Mouse (Mus musculus): ENCODE results near the gene BC048679.
"Not testable (repeated sequence)": the region's sequence is repeated elsewhere in the genome, so short reads cannot be mapped to it uniquely, and the experiment has no call there.

BC048679 gene

DNA sequence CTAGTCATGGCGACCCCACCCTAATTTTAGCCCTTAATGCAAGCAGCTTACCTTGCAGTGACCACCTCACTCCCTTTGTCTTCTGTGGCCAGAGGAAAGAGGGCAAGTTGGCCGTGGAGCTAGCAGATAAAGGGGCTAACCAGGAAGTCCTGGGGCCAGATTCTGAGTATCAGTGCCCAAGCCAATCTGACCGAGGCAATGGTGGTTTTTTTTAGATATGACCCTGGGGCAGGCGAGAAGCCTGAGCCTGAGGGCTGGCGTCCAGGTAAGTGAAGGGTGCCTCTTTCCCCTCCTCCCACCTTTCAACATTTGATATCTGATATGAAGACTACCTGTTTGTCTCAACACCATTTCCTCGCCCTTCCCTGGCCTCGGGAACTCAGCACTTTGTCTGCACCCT lies at the start of gene BC048679:
Gene BC048679 (minus strand): TSS at position 101 of the 400 bp plus-strand sequence.
- DNase-seq (ENCODE audit: low read depth, low spot score) = no peak

DNA sequence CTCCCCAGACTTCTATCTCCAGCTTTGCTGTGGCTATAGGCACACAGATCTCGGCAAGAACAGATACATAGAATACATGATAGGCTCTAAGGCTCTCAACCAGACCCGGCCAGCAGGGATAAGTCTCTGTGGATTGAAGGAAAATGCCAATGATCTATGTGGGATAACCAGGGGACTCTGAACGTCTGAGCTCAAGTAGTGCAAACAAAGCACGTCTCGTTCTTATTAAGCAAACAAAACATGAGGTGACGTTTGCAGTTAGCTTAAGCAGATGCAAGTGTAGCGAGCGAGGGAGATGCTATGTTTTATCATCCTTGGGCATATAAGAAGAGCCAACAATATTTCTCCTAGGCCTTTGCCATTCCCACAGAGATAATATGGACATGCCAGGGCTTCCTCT lies 44.9 kb upstream of the BC048679 start:
- DNase-seq (ENCODE audit: low read depth, low spot score) = no peak

DNA sequence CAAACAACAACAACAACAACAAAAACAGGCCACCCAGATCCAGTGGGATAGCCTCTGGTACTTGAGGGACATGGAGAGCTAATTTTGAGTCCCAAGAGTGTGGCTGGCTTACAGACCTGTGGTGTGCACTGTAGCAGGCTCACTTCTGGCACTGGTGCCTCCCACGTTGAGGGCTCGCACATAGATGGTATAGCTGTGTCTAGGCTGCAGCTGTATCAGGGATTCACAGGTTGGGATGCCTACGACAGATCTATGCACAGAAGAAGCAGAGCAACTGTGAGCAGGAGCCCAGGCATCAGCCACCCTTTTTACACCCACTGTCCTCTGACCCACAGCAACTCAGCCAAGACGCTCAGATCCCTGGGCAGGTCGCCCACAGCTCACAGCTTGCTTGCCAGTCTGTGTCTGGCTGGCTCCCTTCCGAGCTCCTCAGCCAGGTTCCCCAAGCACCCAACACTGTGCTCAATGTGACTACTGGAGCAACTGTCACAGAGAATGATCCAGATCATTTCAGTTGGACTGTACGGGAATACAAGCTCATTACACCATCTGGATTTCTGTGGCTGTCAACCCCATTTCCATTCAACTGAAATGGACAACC lies 43.9 kb upstream of the BC048679 start:
- DNase-seq (ENCODE audit: low read depth, low spot score) = no peak

DNA sequence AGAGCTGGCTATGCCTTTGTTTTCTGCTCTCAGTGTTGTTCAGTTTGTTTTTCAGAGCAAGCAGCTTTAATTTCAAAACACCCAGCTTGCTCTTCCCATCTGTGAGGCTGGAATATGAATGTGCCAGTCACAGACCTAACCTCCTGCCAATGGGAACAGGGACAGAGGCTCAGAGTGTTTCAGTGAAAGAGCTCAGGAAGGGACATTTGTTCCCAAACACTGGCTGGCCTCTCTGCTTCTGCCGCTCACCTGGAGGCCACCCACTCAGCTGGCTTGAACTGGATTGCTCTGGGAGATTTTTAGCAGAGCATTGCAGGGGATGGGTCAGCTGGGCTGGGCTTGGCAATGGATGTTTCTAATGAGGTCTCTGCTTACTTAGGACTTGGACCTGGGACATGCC lies 42.9 kb upstream of the BC048679 start:
- DNase-seq (ENCODE audit: low read depth, low spot score) = no peak

DNA sequence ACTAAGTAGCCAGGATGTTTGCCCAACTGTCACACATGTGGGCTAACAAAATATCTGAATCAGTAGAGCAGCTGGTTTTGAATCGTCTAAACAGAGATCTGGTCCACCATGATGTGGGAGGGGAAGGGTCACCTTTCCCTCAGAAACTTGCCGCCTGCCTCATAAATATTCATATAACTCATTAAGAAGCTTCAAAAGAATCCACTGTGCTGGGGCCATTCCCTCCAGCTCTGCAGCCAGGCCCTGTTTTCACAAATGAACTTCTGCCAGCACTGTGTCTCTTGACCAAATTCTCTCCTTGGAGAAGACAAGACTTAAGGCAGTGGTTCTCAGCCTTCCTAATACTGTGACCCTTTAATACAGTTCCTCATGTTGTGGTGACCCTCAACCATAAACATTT lies 41.5 kb upstream of the BC048679 start:
- no peak for DNase-seq (ENCODE audit: low read depth, low spot score)

DNA sequence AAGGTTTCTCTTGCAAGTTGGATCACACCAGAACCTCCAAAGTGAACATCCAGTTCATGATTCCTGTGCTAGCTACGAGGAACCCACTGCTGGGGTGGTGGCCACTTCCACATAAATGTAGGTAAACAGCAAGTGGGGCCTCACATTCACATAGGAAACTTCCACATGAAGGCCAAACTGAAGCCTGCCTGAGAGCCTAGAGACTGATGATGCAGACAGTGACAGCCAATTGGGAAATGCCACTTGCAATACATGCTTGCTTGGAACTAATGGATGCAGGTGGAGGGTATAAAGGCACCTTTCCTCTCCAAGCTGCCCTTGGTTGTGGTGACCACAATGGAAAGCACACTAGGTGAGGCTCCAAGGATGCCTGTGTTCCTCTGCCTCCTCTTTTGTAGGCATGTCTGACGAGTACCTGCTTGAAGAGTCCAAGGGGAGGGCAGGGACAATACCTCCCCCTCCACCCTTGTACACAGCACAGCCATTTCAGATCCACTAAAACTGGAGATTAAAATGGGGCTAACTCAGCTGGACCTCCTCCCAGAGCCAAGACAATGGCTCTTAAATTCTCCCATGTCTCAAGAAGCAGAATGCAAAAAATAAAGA lies 40.1 kb upstream of the BC048679 start:
- peak; percentile 27 for DNase-seq (ENCODE audit: low read depth, low spot score)

DNA sequence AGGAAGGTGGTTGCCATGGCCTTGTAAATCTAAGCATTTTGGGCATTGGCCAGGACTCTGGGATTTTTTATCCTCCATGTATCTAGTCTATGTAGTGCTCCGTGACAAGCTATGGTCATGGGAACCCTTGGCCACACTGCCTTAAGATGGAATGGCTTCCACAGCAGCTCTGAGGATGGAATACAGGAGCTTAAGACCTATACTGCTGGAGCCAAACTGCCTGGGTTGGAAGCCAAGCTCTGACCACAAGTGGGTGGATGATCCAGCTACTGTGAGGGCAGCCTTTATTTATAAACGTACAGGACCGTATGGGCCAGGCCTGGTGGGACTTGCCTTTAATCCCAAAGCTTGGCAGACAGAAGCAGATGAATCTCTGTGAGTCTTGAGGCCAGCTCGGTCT lies 38.4 kb upstream of the BC048679 start:
- no peak for DNase-seq (ENCODE audit: low read depth, low spot score)

DNA sequence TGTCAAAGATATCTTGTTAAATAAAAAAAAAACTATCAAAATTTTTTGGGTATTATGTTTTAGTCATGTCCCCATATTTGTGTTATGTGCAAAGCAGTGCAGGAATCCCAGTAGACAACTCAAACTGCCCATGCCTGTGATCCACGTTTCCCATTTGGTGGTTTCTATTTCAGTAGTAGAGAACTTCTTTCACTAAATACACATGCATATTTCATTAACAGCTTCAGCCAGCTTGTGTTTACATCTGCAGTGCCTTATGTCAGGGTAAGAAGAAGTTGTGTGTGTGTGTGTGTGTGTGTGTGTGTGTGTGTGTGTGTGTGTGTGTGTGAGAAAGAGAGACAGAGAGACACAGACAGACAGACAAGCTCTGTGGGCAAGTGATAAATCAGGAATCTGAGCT lies 33.4 kb upstream of the BC048679 start:
- DNase-seq (ENCODE audit: low read depth, low spot score) = no peak

DNA sequence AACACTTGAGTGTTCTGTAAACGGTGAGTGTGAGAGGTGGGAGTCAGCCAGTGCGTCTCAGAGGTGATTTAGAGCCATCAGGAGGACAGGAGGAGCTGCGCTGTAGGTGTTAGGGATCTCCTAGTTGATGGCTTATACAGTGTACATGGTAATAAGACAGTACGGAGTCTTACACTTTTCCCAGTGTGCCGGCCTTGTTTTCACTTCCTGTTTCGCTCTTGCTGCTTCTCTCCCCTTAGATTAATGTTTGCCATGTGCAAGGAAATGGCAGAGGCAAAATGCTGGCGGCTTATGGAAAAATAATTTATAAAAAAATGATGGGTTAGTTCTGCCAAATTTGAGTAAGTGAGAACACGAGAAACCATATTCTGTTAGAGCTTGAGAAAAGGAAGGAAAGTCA lies 30.8 kb upstream of the BC048679 start:
- DNase-seq (ENCODE audit: low read depth, low spot score) = no peak

DNA sequence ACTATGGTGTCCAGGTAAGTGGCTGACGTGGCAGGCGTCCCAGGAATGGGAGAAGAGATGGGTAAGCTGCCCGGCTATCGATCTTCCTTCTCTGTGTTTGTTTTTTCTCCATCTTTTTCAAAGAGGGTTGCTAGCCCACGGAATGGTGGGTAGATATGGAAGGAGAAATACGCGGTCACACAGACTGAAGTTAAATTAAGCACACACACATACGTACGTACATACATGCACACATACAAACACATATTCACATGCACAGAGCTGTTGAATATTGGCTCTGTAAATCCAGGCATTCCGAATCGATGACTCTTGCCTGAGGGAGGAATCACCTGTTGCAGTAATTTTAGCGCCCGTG lies 25.6 kb upstream of the BC048679 start:
- DNase-seq (ENCODE audit: low read depth, low spot score) = no peak

DNA sequence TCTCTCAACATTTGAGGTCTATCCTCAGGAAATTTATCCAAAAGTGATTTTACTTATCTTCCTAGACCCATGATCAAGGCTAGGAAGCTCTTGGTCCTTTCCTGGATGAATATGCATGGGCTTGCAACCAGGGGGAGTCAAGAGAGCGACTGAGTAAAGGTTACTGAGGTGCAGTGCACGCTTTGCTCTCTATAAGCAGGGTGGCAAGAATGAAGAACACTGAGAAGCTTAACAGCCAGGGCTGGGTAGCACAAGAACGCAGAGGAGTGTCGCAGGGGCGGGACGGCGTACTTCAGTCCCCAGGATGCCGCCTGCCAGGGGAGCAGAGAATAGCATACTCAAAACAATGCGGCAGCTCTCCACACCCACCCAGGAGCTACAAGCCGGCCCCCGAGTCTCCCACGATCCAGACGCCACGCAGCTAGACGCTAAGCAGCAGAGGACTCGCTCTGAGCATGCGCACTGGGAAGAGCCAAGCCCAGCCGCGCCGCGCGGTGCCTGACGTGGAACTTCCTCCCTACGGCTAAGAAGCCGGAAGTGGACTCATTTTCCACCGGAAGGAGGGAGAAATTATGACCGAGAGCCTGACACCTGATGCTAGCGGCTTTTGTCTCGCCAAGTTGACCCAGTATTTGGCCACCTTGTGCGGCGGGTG lies 25.1 kb upstream of the BC048679 start:
- peak; percentile 94 for DNase-seq (ENCODE audit: low read depth, low spot score)

DNA sequence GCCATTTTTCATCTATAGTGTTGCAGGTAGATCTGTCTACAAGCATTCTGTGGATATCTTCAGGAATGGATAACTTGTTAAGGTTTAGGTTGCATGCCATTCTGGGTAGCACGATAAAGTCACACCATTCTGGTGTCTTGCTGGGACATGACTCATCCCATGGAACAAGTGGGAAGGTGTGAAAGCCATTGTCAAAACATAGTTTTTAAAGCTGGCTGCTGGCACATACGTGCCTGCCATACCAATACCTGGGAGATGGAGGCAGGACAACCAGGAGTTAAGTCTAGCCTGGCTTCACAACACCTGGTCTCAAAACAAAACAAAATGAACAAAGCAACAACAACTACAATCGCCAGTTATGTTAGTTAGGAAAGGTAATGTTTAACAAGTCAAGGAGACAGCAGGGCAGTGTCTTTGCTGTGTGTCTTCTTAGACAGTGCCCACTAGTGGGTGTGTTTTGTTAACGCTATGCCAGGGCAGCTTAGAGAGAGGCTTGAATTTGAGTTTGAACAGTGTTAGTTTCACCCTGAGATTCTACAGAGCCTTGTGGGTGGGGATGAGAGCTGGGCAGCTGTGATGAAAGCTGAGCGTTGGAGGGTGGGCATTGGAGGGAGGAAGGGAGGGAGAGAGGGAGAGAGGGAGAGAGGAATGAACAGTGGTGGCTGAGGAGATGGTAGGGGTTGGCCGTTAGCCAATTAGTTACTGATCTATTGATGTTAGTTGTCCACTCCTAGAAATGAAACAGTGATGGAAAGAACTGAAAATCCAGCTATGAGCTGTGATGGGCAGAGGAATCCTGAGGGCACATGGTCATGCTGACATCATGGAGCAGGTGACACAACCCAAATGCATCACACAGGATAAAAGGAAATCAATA lies 18.3 kb upstream of the BC048679 start:
- no peak for DNase-seq (ENCODE audit: low read depth, low spot score)

DNA sequence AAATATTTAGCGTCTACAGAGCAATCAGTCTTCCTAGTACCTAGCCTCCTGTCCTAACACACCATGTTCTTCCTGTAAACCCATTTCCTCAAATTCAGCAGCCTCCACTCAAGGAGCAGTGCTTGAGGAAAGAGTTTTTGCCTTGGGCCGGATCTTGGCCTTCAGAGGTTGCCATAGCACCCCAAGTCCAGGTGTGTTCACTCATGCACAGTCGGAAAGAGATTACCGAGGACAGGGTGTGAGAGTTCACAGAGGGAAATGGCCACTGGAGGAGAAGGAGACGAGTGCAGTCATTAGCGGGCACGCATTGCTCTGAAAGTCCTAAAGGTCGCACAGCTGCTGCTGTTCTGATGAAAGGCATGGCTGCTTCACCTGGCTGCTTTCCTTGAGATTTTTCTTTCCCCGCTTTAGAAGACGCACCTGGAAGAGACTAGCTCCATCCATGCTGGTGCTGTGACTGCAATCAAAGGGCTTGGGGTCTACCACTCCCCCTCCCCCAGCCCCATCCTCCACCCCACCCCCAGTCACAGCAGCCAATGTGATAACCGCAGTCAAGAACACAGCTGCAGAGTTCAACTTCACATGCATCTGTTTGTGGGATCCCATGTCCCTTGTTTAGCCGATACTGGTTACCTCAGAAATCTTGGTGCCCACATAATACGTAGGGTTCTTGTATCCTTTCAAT lies 17.0 kb upstream of the BC048679 start:
- DNase-seq (ENCODE audit: low read depth, low spot score) = no peak

DNA sequence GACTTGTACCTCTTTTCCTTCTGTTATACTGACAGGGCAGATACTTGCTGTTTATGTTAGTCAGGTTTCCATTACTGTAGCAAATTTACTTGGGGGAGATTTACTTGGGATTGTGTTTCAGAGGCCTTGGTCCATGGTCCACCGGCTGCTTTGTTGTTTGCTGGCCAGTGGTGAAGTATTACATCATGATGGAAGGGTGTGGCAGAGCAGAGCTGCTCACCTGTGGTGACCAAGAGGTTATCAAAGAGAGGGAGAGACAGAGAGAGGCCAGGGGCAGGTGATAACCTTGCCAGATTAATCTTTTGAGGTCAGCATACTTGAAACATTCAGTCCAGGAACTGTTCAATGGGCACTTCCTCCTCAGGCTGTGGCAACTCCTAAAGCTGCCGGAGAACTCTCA lies 3.0 kb upstream of the BC048679 start:
- DNase-seq (ENCODE audit: low read depth, low spot score) = no peak

DNA sequence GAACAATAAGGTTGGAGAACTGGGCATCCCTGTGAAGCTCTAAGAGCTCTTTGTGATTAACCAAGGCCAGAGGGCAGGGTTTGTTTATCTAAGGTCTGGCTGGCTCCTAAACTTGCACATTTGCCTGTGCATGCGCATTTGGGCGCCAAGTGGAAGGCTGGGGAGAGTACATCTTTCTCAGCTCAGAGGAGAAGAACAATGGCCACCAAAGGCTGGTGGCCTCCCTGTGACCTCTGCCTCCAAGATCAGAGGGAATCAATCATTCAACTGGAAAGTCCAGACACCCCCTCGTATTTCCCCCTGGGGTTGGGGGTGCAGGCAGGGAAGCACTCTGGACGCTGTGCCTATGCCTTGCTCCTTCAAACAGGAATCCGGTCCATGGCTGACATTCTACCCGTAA lies 910 bp downstream of the BC048679 start:
- DNase-seq (ENCODE audit: low read depth, low spot score) = peak; percentile 56

DNA sequence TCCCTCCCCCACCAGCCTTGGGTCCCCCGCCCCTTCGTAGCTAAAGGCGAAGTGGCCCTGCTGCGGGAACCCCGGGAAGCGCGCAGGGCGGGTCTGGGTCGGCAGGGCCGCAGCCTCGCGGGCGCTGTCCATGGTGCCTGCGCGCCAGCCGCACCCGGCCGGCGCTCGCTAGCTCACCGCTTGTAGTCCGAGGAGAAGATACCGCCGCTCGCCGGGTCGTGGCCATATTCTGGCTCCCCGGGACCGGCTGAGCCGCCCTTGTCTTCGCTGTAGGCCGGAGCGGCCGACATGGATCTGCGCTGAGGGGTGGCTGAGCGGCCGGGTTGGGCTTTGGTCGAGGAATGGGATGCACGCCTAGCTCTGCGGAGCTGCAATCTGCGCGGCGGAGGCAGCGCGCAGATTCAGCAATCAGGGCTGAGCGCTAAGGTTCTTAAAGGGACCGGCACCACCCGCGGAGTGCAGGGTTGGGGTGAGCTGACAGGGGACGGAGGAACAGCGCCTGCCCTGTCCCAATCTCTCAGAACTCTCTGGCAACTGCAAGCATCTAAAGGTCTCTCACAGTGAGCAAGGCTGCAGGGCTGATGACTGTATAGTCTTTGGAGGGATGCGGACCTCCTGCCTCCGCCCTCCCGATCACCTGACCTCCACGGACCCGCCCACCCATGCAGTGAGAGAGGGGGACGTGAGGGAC lies 4.6 kb downstream of the BC048679 start, which contains the start of gene Ap3b2:
Gene Ap3b2 (minus strand): TSS at position 595 of the 691 bp plus-strand sequence.
- peak; percentile 82 for DNase-seq (ENCODE audit: low read depth, low spot score)

DNA sequence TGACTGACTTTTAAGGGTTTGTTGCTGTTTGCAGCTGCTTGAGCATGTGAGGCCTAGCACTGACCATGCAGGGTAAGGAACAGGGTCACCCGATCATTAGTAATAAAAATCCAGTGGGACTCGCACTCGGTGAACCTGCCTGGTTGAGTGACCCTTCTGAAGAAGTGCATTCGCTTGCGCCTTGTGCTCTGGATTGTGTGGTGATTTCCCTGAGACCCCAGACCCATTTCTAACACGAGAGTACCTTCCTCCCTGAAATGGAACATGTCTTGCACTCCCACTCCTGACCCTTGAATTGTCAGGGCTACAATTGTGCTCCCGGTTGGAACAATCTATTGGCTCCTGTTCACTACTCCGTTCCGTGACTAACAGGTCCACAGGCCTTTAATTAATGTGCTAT lies 5.5 kb downstream of the BC048679 start:
- DNase-seq (ENCODE audit: low read depth, low spot score) = no peak

DNA sequence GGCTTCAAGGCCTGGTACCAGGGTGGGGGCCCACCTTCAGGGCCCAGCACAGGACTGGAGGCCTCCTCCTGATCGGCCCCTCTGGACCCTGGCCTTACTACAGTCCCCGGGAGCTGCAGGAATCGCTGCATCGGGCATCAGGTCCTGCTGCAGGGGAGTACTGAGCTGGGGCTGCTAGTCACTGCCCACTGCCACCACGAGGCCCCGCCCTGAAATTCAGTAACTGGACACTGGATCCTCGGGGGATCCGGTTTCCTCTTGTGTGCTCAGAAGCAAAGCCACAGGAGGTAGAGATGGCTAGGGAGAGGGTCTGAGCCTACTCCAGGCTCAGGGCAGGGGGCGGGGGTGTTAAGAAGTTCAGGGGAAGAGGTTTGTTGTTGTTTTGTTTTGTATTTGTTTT lies 8.4 kb downstream of the BC048679 start:
- peak; percentile 43 for DNase-seq (ENCODE audit: low read depth, low spot score)

DNA sequence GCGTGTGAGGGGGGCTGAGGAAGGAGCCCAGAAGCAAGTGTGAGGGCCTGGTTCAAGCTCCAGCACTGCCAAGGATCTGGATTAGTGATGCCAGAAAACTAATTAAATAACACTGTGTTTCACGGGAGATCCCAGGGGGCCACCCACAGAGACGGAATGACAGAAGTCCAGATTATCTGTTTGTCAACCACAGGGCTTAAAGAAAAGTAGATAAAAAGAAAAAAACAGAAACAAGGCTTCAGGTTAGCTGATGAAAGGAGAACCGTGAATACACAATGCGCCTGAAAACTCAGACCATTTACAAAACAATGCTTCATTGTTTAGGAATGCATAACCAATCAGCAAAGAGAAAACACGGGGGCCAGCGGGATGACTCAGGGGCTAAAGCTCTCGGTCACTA lies 17.3 kb downstream of the BC048679 start:
- no peak for DNase-seq (ENCODE audit: low read depth, low spot score)

DNA sequence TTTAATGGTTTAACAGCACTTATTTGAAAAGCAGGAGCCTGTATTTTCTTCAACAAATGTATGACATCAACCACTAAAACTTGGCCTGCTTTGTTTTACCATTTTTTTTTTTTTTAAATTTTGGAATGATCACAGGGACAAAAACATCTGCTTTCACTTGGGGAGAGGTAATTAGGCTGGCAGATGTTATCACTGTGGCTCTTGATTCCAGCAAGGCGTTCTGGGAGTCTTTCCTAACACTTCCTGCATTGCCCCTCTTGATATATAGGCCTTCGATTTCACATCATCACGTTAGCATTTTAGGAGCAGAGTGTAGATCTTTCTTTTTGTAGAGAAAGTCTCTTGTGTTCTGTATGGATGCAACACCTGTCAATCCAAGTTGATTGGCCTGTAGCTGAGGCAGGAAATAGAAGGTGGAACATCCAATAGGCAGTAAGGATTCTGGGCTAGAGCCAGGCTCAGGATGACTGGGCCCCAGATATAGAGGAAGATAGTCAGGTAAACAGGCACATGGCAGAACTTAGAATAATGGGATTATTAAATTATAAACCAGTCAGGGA lies 18.5 kb downstream of the BC048679 start:
- no peak for DNase-seq (ENCODE audit: low read depth, low spot score)

DNA sequence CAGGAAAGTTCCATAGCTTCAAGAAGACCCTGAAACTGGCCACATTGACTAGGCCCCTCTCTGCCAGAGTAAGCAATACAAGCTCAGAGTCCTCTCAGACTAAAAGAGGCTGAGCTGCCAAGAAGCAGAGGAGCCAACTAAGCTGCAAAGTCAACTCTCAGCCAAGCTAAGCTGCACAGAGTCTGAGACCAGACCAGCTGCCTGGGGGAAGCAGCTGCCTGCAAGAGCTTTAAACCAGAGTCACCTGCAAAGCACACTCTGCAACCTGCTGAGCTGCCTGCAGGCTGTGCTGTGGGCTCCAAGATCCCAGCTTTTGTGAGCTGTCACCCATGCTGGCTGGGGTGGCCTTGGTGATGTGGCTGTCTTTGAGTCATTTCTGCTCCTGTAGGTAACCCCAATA lies 19.8 kb downstream of the BC048679 start:
- DNase-seq (ENCODE audit: low read depth, low spot score) = not testable (repeated sequence)

Data from mesoderm, embryonic 11.5 days (tissue).